Mouse (Mus musculus): ENCODE results near the gene Tamm41. TPM values are rescaled to one million over a fixed set of nuclear protein-coding genes. Genes with fewer than 3 reads are reported as not detected.

Tamm41 gene
- polyA plus RNA-seq, 1 experiment from 2014 or later = 45.0 TPM

- H3K27ac ChIP-seq (ENCODE audit: low read depth, low read length) = no peak overlapping the region
- H3K36me3 ChIP-seq (ENCODE audit: control insufficient read depth, insufficient read depth, low read length) = no peaks in the 10 kb centered on the region
- no peaks in the 10 kb centered on the region for H3K4me1 ChIP-seq (ENCODE audit: control insufficient read depth, insufficient read depth, low read length)
- H3K9ac ChIP-seq (ENCODE audit: low read depth, low read length) = no peak overlapping the region
- H3K9me3 ChIP-seq (replicated peaks; ENCODE audit: control insufficient read depth, low read length) = no peaks in the 10 kb centered on the region
- WGBS (ENCODE audit: insufficient replicate concordance) = 69% methylated on average over 12 of the region's 12 CpGs
- H3K27me3 ChIP-seq (ENCODE audit: control insufficient read depth, insufficient read depth, low read length) = no peaks in the 10 kb centered on the region
- H3K4me2 ChIP-seq = no peak overlapping the region
- no peak overlapping the region for H3K4me3 ChIP-seq (ENCODE audit: low read depth, low read length)
- ATAC-seq (replicated peaks; ENCODE audit: insufficient number of reproducible peaks, low FRiP score, low TSS enrichment) = no peak
Measured at GRCm38 (mm10) chr6:114957756-114958155, 79.9 kb downstream of the Tamm41 start.

- no peak for ATAC-seq (replicated peaks; ENCODE audit: insufficient number of reproducible peaks, low FRiP score, low TSS enrichment)
- H3K9me3 ChIP-seq (replicated peaks; ENCODE audit: control insufficient read depth, low read length) = no peaks in the 10 kb centered on the region
- no peak overlapping the region for H3K27ac ChIP-seq (ENCODE audit: low read depth, low read length)
- WGBS (ENCODE audit: insufficient replicate concordance) = 74% methylated on average over 5 of the region's 5 CpGs
- H3K4me1 ChIP-seq (ENCODE audit: control insufficient read depth, insufficient read depth, low read length) = no peaks in the 10 kb centered on the region
- H3K4me3 ChIP-seq (ENCODE audit: low read depth, low read length) = no peak overlapping the region
- no peaks in the 10 kb centered on the region for H3K27me3 ChIP-seq (ENCODE audit: control insufficient read depth, insufficient read depth, low read length)
- no peaks in the 10 kb centered on the region for H3K36me3 ChIP-seq (ENCODE audit: control insufficient read depth, insufficient read depth, low read length)
- H3K4me2 ChIP-seq = no peak overlapping the region
- H3K9ac ChIP-seq (ENCODE audit: low read depth, low read length) = no peak overlapping the region
Measured at GRCm38 (mm10) chr6:114954496-114954895, 83.2 kb downstream of the Tamm41 start.

Other genes starting within 250 kb of the Tamm41 start
- gene Vgll4, start 67.9 kb downstream of the Tamm41 start, polyA plus RNA-seq (2014; fragmentation: Nextera tagmentation; extraction: Ambion mirVana) = 49.1 and 51.6 TPM in 2 replicates
- 0.99 and 1.1 TPM in 2 replicates for gene Syn2, start 97.0 kb upstream of the Tamm41 start, polyA plus RNA-seq (2014; fragmentation: Nextera tagmentation; extraction: Ambion mirVana)
- gene Gm17482, start 189.5 kb upstream of the Tamm41 start, polyA plus RNA-seq (2014; fragmentation: Nextera tagmentation; extraction: Ambion mirVana) = not detected in 2 replicates
- 0.39 TPM in 1 of 2 replicates, not detected in the other for gene Timp4, start 214.3 kb upstream of the Tamm41 start, polyA plus RNA-seq (2014; fragmentation: Nextera tagmentation; extraction: Ambion mirVana)